Mouse (Mus musculus) thymus, postnatal 36 days (tissue): ENCODE results near the gene Tespa1.
"Not testable (repeated sequence)": the region's sequence is repeated elsewhere in the genome, so short reads cannot be mapped to it uniquely, and the experiment has no call there.

Source experiments
- DNase-seq, 2 experiments: peaks; one replicate each; pipeline ENCODE4 v3.0.0; 2022; ENCODE audit warnings: mixed read lengths in 2 of 2

Gene Tespa1

GRCm38 (mm10) chr10:130363438-130364164 is 40.9 kb downstream of the Tespa1 start:
- DNase-seq, result no peak

GRCm38 (mm10) chr10:130364766-130365165 is 42.1 kb downstream of the Tespa1 start:
- no peak for DNase-seq

DNA sequence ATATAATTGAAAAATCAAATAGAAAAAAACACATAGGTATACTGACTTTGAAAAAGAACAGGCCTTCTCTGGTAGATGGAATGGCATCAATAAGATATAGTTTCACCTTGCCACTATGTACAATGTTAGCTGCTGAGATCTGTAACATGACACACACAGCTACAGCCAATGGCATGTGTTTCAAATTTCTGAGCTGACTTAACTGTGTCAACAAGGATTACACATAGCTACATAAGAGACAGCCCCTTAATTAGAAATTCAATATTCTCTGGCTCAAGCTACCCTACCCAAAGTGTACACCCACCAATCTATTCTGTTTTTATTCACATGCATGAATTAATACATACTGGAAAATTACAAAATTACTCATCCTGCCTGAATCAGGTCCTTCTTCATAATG is 45.7 kb downstream of the Tespa1 start:
- DNase-seq, result no peak

DNA sequence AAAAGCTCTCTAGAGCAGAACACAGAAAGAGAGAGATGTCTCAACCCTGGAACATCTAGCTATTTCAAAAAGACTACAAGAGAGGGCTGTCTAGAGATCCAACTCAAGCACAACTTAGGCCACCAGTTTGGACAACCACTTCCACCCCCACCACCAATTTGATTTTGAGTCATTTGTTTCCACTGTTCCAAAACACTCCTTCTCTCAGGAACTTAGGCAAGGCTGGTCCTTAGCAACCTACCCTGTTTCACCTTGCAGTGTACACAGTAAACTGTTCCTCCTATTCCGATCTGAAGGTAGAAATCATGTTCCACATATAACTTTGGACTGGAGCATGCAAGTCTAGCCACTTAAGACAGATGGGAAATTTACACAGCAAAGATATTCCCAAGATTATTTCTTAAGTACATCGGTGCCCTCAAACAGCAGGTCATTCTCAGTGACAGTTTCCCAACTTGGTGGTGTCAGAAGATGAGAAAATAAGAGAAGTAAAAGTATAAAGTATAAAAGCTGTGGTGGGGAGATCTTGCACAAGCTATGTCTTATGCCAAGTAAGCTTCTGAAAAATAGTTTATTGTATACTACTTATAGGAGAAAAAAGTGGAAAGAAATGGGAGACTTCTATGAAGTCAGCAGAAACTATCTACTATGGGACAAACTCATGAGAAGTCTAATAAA is 47.5 kb downstream of the Tespa1 start:
- DNase-seq, result no peak

GRCm38 (mm10) chr10:130371644-130372043 is 49.0 kb downstream of the Tespa1 start:
- no peak for DNase-seq

DNA sequence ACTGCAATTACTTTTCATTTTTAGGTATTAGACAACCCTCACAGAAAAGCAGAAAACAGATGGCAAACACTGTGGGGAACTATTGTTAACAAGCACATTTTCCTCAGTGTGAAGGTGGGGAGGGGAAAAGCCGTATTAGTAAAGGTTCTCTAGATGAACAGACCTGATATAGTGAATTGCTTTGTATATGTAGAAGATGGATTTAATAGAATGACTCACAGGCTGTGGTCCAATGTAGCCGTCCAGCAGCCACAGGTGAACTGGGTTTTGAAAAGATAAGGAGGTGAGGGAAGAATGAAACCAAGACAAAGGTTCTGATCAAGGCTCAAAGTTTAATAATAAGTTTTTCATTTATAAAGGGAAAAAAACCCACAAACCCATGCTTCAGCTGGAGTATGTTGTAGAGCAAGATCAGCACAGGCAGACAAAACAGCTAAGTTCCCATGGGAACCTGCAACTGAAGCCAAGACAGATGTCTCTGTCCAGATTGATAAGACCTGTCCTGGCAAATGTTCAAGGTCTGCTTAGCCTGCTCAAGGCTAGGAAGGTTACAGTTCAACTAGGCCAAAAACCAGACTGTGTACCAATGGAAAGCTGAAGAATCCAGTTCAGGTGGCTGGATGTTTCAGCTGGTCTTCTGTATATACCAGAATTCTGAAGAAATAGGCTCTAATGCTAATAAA is 50.0 kb downstream of the Tespa1 start:
- DNase-seq, result no peak

GRCm38 (mm10) chr10:130375145-130375544 is 52.5 kb downstream of the Tespa1 start:
- DNase-seq, result no peak

- DNase-seq, result no peak
These were observed 71.6 kb downstream of the Tespa1 start, which contains the start of gene Vmn2r84 for GRCm38 (mm10) chr10:130394232-130394631. Gene Vmn2r84, minus strand, starts transcription at chr10:130394332.

GRCm38 (mm10) chr10:130412167-130412698 is 89.6 kb downstream of the Tespa1 start:
- not testable (repeated sequence) for DNase-seq
